Mouse (Mus musculus): Measurements from ENCODE around the gene Pgap1. TPM values are rescaled to one million over a fixed set of nuclear protein-coding genes. Genes with fewer than 3 reads are reported as not detected.

Pgap1 gene
- polyA plus RNA-seq, 1 experiment from 2014 or later, result 55.3 TPM

DNA sequence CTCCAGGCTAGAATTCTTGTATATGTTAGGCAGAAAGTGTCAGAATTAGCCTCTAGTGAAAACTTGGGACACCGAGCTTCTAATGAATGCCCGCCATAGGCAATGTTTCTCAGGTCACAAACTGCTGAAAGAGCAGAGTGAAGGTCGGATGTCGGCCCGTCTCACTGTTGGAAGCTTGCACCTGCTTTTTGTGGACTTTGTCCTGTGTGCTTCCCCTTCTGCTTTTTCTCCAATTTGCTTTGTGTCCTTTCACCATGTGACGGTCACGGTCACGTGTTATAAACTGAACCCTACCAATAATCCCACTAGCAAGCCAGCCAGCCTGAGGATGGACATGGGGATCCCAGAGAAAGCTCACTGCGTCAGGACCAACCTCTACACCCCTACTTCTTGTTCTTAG is 12.3 kb downstream of the Pgap1 start:
- no peak overlapping the region for H3K4me2 ChIP-seq (ENCODE audit: low read depth, low read length)
- no peak overlapping the region for H3K9ac ChIP-seq (replicated peaks; ENCODE audit: low read depth, low read length)
- WGBS, result 88% methylated on average over 9 of the region's 9 CpGs
- ATAC-seq (ENCODE audit: low read depth), result no peak
- no peaks in the 10 kb centered on the region for H3K4me1 ChIP-seq (ENCODE audit: control insufficient read depth, insufficient read depth, low read length)
- H3K27ac ChIP-seq (ENCODE audit: low read depth, low read length), result no peak overlapping the region
- H3K4me3 ChIP-seq (ENCODE audit: low read depth, low read length), result no peak overlapping the region
- H3K27me3 ChIP-seq (ENCODE audit: control insufficient read depth, insufficient read depth, low read length), result no peaks in the 10 kb centered on the region
- no peaks in the 10 kb centered on the region for H3K9me3 ChIP-seq (ENCODE audit: control insufficient read depth, low read length)
- peaks cover 23% of the 10 kb centered on the region; the same call in 1 of the 2 replicates for H3K36me3 ChIP-seq (ENCODE audit: control insufficient read depth, insufficient read depth, low read length)

DNA sequence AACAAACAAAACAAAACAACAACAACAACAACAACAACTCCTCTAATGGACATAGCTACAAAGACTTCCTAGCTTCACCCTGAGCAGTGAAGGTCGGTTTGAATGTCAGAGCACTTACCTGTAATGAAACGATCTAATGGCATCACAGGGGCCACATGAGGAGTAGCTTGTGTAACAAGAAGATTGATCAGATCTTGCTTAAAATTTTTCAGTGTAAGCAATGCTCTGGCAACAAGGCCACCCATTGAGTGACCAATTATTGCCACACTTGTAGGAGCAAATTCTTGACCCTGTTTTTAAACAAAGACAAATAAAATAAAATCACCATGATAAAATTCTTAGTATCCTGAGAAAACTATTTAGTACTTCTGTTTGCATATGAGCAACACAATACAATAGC is 14.6 kb downstream of the Pgap1 start:
- Histone ChIP-seq H3K4me2 (ENCODE audit: low read depth, low read length) (no peak overlapping the region), H3K4me1 (ENCODE audit: control insufficient read depth, insufficient read depth, low read length) (no peaks in the 10 kb centered on the region), H3K27me3 (ENCODE audit: control insufficient read depth, insufficient read depth, low read length) (no peaks in the 10 kb centered on the region), H3K9me3 (ENCODE audit: control insufficient read depth, low read length) (no peaks in the 10 kb centered on the region), H3K36me3 (ENCODE audit: control insufficient read depth, insufficient read depth, low read length) (peaks cover 28% of the 10 kb centered on the region; the same call in 1 of the 2 replicates), H3K4me3 (ENCODE audit: low read depth, low read length) (no peak overlapping the region), H3K9ac (replicated peaks; ENCODE audit: low read depth, low read length) (no peak overlapping the region), H3K27ac (ENCODE audit: low read depth, low read length) (no peak overlapping the region)
- no peak for ATAC-seq (ENCODE audit: low read depth)
- whole genome bisulfite sequencing, result 91% methylated on average over 2 of the region's 2 CpGs

DNA sequence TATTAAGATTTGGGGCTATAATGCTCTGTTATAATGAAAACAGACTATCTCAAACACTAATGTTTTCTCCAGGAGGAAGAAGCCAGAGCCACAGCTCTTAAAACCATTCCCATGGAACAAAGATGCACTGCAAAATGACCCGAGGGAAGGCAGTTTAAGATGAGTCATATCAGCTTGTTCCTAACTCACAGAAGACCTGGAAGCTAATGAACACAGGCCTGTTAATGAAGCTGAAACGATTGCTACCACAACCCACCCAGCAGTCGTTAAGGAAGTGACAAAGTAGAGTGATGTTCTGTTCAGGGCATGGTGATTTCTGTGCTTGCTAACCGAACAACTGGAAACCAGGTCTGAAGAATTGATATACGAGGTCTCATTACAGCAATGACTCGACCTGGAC is 26.3 kb downstream of the Pgap1 start:
- Histone ChIP-seq H3K4me3 (ENCODE audit: low read depth, low read length) (no peak overlapping the region), H3K27me3 (ENCODE audit: control insufficient read depth, insufficient read depth, low read length) (no peaks in the 10 kb centered on the region), H3K4me1 (ENCODE audit: control insufficient read depth, insufficient read depth, low read length) (no peaks in the 10 kb centered on the region), H3K36me3 (ENCODE audit: control insufficient read depth, insufficient read depth, low read length) (no peaks in the 10 kb centered on the region; the same call in 1 of the 2 replicates), H3K9me3 (ENCODE audit: control insufficient read depth, low read length) (no peaks in the 10 kb centered on the region), H3K27ac (ENCODE audit: low read depth, low read length) (no peak overlapping the region), H3K4me2 (ENCODE audit: low read depth, low read length) (no peak overlapping the region), H3K9ac (replicated peaks; ENCODE audit: low read depth, low read length) (no peak overlapping the region)
- ATAC-seq (ENCODE audit: low read depth), result peak; percentile 58; the same call in 1 of the 2 replicates
- 52% methylated on average over 6 of the region's 6 CpGs for WGBS

DNA sequence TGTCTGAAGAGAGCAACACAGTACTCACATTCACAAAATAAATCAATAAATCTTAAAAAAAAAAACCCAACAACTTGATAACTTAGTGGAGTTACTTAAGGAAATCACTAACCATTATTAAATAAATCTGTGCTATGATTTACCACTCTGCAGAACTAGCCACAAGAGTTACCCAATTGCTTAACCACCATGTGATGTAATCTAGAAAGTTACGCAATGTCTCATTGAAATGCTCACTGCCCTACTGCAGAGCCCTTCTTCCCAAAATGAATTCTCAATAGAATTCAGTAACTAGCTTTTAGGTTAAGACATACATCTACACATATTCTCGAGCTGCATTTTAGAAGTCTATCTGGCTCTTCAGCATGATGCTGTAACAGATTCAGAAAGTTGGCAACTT is 33.8 kb downstream of the Pgap1 start:
- Histone ChIP-seq H3K27me3 (ENCODE audit: control insufficient read depth, insufficient read depth, low read length) (no peaks in the 10 kb centered on the region), H3K9me3 (ENCODE audit: control insufficient read depth, low read length) (no peaks in the 10 kb centered on the region), H3K4me3 (ENCODE audit: low read depth, low read length) (no peak overlapping the region), H3K4me2 (ENCODE audit: low read depth, low read length) (no peak overlapping the region), H3K36me3 (ENCODE audit: control insufficient read depth, insufficient read depth, low read length) (peaks cover 11% of the 10 kb centered on the region; the same call in 1 of the 2 replicates), H3K9ac (replicated peaks; ENCODE audit: low read depth, low read length) (no peak overlapping the region), H3K27ac (ENCODE audit: low read depth, low read length) (no peak overlapping the region), H3K4me1 (ENCODE audit: control insufficient read depth, insufficient read depth, low read length) (no peaks in the 10 kb centered on the region)
- WGBS, result 95% methylated on average over 2 of the region's 2 CpGs
- ATAC-seq (ENCODE audit: low read depth), result no peak

DNA sequence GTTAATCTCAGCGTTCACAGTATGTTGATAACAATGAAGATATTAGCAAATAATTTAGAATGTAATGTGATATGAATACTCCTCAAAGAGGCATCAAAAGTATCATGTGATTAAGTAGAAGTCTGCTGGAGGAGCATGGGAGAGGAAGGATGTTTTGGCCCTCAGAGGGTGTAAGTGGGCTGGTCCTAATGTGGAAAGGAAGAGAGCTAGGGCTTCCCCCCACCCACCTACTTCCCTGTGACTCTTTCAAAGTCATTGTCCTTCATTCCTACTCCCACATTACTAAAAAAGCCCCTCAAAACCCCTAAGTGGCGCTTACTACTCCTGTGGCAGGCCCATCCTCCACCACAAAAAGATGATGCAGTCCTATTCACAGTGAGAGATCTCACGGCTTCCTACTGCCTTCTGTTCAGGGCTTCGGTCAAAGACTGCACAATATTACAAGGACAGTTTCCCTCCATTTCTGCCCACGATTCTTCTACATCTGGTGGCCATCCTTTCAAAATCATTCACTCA is 37.4 kb downstream of the Pgap1 start:
- 93% methylated on average over 5 of the region's 5 CpGs for WGBS
- H3K4me1 ChIP-seq (ENCODE audit: control insufficient read depth, insufficient read depth, low read length), result no peaks in the 10 kb centered on the region

DNA sequence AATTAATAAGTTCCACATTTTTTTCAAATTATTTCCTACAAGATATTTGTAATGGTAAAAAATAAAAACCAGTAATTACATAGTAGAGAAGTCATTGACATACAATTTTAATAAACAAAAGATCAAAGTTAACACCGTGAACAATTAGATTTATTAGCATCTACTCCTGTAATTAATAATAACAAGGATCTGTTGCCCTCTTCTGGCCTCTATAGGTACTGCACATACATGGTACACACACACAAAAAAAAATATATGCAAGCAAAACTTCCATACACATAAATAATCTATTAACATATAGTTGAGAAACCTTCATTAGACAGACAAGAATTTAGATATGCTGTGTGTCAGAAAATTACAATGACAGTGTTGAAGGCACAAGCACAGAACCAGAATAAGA is 43.6 kb downstream of the Pgap1 start:
- Histone ChIP-seq H3K27me3 (ENCODE audit: control insufficient read depth, insufficient read depth, low read length) (no peaks in the 10 kb centered on the region), H3K36me3 (ENCODE audit: control insufficient read depth, insufficient read depth, low read length) (peaks cover 6% of the 10 kb centered on the region; the same call in 1 of the 2 replicates), H3K4me1 (ENCODE audit: control insufficient read depth, insufficient read depth, low read length) (no peaks in the 10 kb centered on the region), H3K4me2 (ENCODE audit: low read depth, low read length) (no peak overlapping the region), H3K4me3 (ENCODE audit: low read depth, low read length) (no peak overlapping the region), H3K27ac (ENCODE audit: low read depth, low read length) (no peak overlapping the region), H3K9ac (replicated peaks; ENCODE audit: low read depth, low read length) (no peak overlapping the region), H3K9me3 (ENCODE audit: control insufficient read depth, low read length) (no peaks in the 10 kb centered on the region)
- no peak for ATAC-seq (ENCODE audit: low read depth)
- WGBS, result 87% methylated on average over 1 of the region's 1 CpGs

More for the DNA sequence above, 37.4 kb downstream of the Pgap1 start:
- H3K9ac ChIP-seq (replicated peaks; ENCODE audit: low read depth, low read length), result no peak overlapping the region
- H3K9me3 ChIP-seq (ENCODE audit: control insufficient read depth, low read length), result no peaks in the 10 kb centered on the region
- H3K4me3 ChIP-seq (ENCODE audit: low read depth, low read length), result no peak overlapping the region
- H3K27me3 ChIP-seq (ENCODE audit: control insufficient read depth, insufficient read depth, low read length), result no peaks in the 10 kb centered on the region
- peaks cover 10% of the 10 kb centered on the region; the same call in 1 of the 2 replicates for H3K36me3 ChIP-seq (ENCODE audit: control insufficient read depth, insufficient read depth, low read length)
- no peak overlapping the region for H3K4me2 ChIP-seq (ENCODE audit: low read depth, low read length)
- ATAC-seq (ENCODE audit: low read depth), result no peak
- no peak overlapping the region for H3K27ac ChIP-seq (ENCODE audit: low read depth, low read length)

DNA sequence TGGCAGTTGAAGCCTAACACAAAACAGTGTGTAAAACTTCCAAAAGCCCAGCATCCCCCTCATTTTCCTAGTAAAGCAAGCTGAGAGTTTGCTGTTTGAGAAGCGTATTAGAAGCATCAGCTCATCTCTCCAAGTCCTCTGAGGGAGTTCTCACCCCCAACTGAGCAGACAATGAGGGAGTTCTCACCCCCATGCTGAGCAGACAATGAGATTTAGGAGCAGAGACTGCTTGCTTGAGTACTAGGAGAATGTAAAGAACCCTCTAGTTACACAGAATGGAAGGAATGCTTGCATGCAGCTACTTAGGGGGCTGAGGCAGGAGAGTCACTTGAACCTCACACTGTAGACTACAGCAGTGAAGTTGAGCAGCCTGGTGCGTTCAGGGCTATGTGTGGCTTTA is 59.0 kb downstream of the Pgap1 start:
- Histone ChIP-seq H3K27me3 (ENCODE audit: control insufficient read depth, insufficient read depth, low read length) (no peaks in the 10 kb centered on the region), H3K9me3 (ENCODE audit: control insufficient read depth, low read length) (no peaks in the 10 kb centered on the region), H3K4me3 (ENCODE audit: low read depth, low read length) (no peak overlapping the region), H3K36me3 (ENCODE audit: control insufficient read depth, insufficient read depth, low read length) (peaks cover 9% of the 10 kb centered on the region), H3K9ac (replicated peaks; ENCODE audit: low read depth, low read length) (no peak overlapping the region), H3K4me1 (ENCODE audit: control insufficient read depth, insufficient read depth, low read length) (no peaks in the 10 kb centered on the region), H3K4me2 (ENCODE audit: low read depth, low read length) (no peak overlapping the region), H3K27ac (ENCODE audit: low read depth, low read length) (no peak overlapping the region)
- no peak for ATAC-seq (ENCODE audit: low read depth)
- 92% methylated on average over 2 of the region's 2 CpGs for WGBS

DNA sequence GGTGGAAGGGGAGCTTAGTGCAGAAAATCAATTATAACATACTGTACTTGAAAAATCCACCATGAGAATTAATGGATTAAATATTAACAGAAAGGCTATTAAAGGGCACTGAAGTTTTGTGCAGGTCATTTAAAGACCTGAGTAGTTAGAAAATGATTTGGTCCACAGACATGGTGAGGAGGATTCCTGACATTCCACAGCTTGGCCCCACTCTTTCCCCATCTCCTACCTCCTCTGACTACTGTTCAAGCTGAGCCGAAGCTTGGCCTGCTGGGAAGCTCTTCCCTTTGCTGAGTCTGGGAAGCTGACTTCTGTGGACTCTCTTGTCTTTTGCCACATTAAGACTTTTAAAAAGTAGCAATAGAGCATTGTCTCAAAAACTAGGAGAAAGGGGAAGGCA is 61.2 kb downstream of the Pgap1 start:
- Histone ChIP-seq H3K4me3 (ENCODE audit: low read depth, low read length) (no peak overlapping the region), H3K27me3 (ENCODE audit: control insufficient read depth, insufficient read depth, low read length) (no peaks in the 10 kb centered on the region), H3K9me3 (ENCODE audit: control insufficient read depth, low read length) (no peaks in the 10 kb centered on the region), H3K4me1 (ENCODE audit: control insufficient read depth, insufficient read depth, low read length) (no peaks in the 10 kb centered on the region), H3K9ac (replicated peaks; ENCODE audit: low read depth, low read length) (no peak overlapping the region), H3K36me3 (ENCODE audit: control insufficient read depth, insufficient read depth, low read length) (peaks cover 15% of the 10 kb centered on the region), H3K4me2 (ENCODE audit: low read depth, low read length) (no peak overlapping the region), H3K27ac (ENCODE audit: low read depth, low read length) (no peak overlapping the region)
- WGBS, result 91% methylated on average over 1 of the region's 1 CpGs
- ATAC-seq (ENCODE audit: low read depth), result no peak

DNA sequence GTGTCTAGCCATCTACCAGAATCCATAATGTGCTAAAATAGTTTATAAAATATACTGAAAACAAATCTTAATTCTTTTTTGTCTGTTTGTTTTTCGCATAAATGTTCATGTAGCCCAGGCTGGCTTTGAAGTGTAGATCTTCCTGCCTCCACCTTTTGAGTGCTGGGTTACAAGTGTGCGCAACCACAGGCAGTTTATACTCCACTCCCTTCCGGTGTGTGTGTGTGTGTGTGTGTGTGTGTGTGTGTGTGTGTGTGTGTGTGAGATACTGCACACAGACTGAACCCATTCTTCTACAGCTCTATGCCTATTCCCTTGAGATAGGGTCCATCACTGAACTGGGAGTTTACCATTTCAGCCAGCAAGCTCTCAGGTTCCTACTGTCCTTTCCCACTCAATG is 64.0 kb downstream of the Pgap1 start:
- H3K9ac ChIP-seq (replicated peaks; ENCODE audit: low read depth, low read length), result no peak overlapping the region
- no peaks in the 10 kb centered on the region for H3K27me3 ChIP-seq (ENCODE audit: control insufficient read depth, insufficient read depth, low read length)
- H3K27ac ChIP-seq (ENCODE audit: low read depth, low read length), result no peak overlapping the region
- H3K9me3 ChIP-seq (ENCODE audit: control insufficient read depth, low read length), result no peaks in the 10 kb centered on the region
- peaks cover 18% of the 10 kb centered on the region for H3K36me3 ChIP-seq (ENCODE audit: control insufficient read depth, insufficient read depth, low read length)
- no peaks in the 10 kb centered on the region for H3K4me1 ChIP-seq (ENCODE audit: control insufficient read depth, insufficient read depth, low read length)
- H3K4me3 ChIP-seq (ENCODE audit: low read depth, low read length), result no peak overlapping the region
- ATAC-seq (ENCODE audit: low read depth), result no peak
- H3K4me2 ChIP-seq (ENCODE audit: low read depth, low read length), result no peak overlapping the region
- WGBS, result 97% methylated on average over 3 of the region's 3 CpGs

Data from neural tube, embryonic 14.5 days (tissue).